Mouse (Mus musculus): ENCODE data around the gene Nacc2. TPM values are rescaled to one million over a fixed set of nuclear protein-coding genes. Genes with fewer than 3 reads are reported as not detected.

Nacc2 gene
- 10 to 100 TPM; 64.5 to 75.9 TPM for total RNA-seq (2021)
- long read RNA-seq, experiment 1, full-length matches to known transcripts, result 113 of 164 reads
- long read RNA-seq, experiment 1, partial matches to known transcripts, result 10 of 164 reads
- long read RNA-seq, experiment 1, other reads (novel, unspliced or antisense), result 41 of 164 reads
- long read RNA-seq, experiment 2, full-length matches to known transcripts, result 113 of 165 reads
- long read RNA-seq, experiment 2, partial matches to known transcripts, result 11 of 165 reads
- long read RNA-seq, experiment 2, other reads (novel, unspliced or antisense), result 41 of 165 reads

GRCm38 (mm10) chr2:26123079-26123648 is at the start of gene Nacc2:
Gene Nacc2, minus strand, starts transcription at chr2:26123220.
- TF ChIP-seq CTCF (IDR thresholded peaks at IDR 0.05), result no peak
- intact Hi-C loops (cut with DNase I), result no loop called here
- peak within 1 kb of the TSS; percentile 73 for H3K27ac ChIP-seq
- DNase-seq (ENCODE audit: extremely low spot score in 1 of 2, low spot score in 2 of 2), result no peak
- H3K4me3 ChIP-seq, result peak within 1 kb of the TSS; percentile 58

GRCm38 (mm10) chr2:26172166-26172565 is 49.1 kb upstream of the Nacc2 start:
- no peak overlapping the region for H3K4me3 ChIP-seq
- H3K27ac ChIP-seq, result no peak overlapping the region
- TF ChIP-seq CTCF (IDR thresholded peaks at IDR 0.05), result no peak
- intact Hi-C loops (cut with DNase I), result no loop called here
- no peak for DNase-seq (ENCODE audit: extremely low spot score in 1 of 2, low spot score in 2 of 2)

GRCm38 (mm10) chr2:26170376-26170775 is 47.4 kb upstream of the Nacc2 start:
- H3K4me3 ChIP-seq, result no peak overlapping the region
- intact Hi-C loops (cut with DNase I), result no loop called here
- DNase-seq (ENCODE audit: extremely low spot score in 1 of 2, low spot score in 2 of 2), result no peak
- H3K27ac ChIP-seq, result no peak overlapping the region
- no peak for TF ChIP-seq CTCF (IDR thresholded peaks at IDR 0.05)

- no peak for DNase-seq (ENCODE audit: extremely low spot score in 1 of 2, low spot score in 2 of 2)
- intact Hi-C loops (cut with DNase I), result no loop called here
- no peak overlapping the region for H3K4me3 ChIP-seq
- TF ChIP-seq CTCF (IDR thresholded peaks at IDR 0.05), result no peak
- no peak overlapping the region for H3K27ac ChIP-seq
Observed at GRCm38 (mm10) chr2:26168843-26169579, 46.0 kb upstream of the Nacc2 start.

- Histone ChIP-seq H3K4me3 (no peak overlapping the region), H3K27ac (no peak overlapping the region)
- no peak for TF ChIP-seq CTCF (IDR thresholded peaks at IDR 0.05)
- intact Hi-C loops (cut with DNase I), result no loop called here
- no peak for DNase-seq (ENCODE audit: extremely low spot score in 1 of 2, low spot score in 2 of 2)
Observed at GRCm38 (mm10) chr2:26166890-26167289, 43.9 kb upstream of the Nacc2 start.

- no peak for DNase-seq (ENCODE audit: extremely low spot score in 1 of 2, low spot score in 2 of 2)
- TF ChIP-seq CTCF (IDR thresholded peaks at IDR 0.05), result no peak
- no peak overlapping the region for H3K27ac ChIP-seq
- H3K4me3 ChIP-seq, result no peak overlapping the region
- intact Hi-C loops (cut with DNase I), result loop anchor here (10.0 kb wide), 1 partner anchor 407 kb away; no protein-coding TSS in a partner anchor
Observed at GRCm38 (mm10) chr2:26158064-26158463, 35.0 kb upstream of the Nacc2 start.

GRCm38 (mm10) chr2:26156191-26156977 is 33.4 kb upstream of the Nacc2 start:
- intact Hi-C loops (cut with DNase I), result loop anchor here (10.0 kb wide), 1 partner anchor 408 kb away; no protein-coding TSS in a partner anchor
- no peak overlapping the region for H3K27ac ChIP-seq

GRCm38 (mm10) chr2:26155737-26156136 is 32.7 kb upstream of the Nacc2 start:
- TF ChIP-seq CTCF (IDR thresholded peaks at IDR 0.05), result no peak
- DNase-seq (ENCODE audit: extremely low spot score in 1 of 2, low spot score in 2 of 2), result no peak
- Histone ChIP-seq H3K27ac (no peak overlapping the region), H3K4me3 (no peak overlapping the region)
- intact Hi-C loops (cut with DNase I), result loop anchor here (10.0 kb wide), 1 partner anchor 409 kb away; no protein-coding TSS in a partner anchor

More at GRCm38 (mm10) chr2:26156191-26156977, 33.4 kb upstream of the Nacc2 start:
- TF ChIP-seq CTCF (IDR thresholded peaks at IDR 0.05), result no peak
- H3K4me3 ChIP-seq, result no peak overlapping the region
- no peak for DNase-seq (ENCODE audit: extremely low spot score in 1 of 2, low spot score in 2 of 2)

GRCm38 (mm10) chr2:26154586-26154985 is 31.6 kb upstream of the Nacc2 start:
- intact Hi-C loops (cut with DNase I), result loop anchor here (1.0 to 10.0 kb wide), 3 partner anchors 73 to 410 kb away; no protein-coding TSS in a partner anchor
- no peak for TF ChIP-seq CTCF (IDR thresholded peaks at IDR 0.05)
- no peak overlapping the region for H3K4me3 ChIP-seq
- no peak overlapping the region for H3K27ac ChIP-seq
- no peak for DNase-seq (ENCODE audit: extremely low spot score in 1 of 2, low spot score in 2 of 2)

GRCm38 (mm10) chr2:26153909-26154340 is 30.9 kb upstream of the Nacc2 start:
- TF ChIP-seq CTCF (IDR thresholded peaks at IDR 0.05), result peak; percentile 87
- H3K4me3 ChIP-seq, result no peak overlapping the region
- intact Hi-C loops (cut with DNase I), result loop anchor here (1.0 to 10.0 kb wide), 3 partner anchors 73 to 411 kb away; no protein-coding TSS in a partner anchor
- peak in 1 of 2 experiments; percentile 34 for DNase-seq (ENCODE audit: extremely low spot score in 1 of 2, low spot score in 2 of 2)
- H3K27ac ChIP-seq, result no peak overlapping the region

- intact Hi-C loops (cut with DNase I), result loop anchor here (10.0 kb wide), 1 partner anchor 412 kb away; no protein-coding TSS in a partner anchor
- peak; percentile 53 for TF ChIP-seq CTCF (IDR thresholded peaks at IDR 0.05)
- Histone ChIP-seq H3K27ac (no peak overlapping the region), H3K4me3 (no peak overlapping the region)
- DNase-seq (ENCODE audit: extremely low spot score in 1 of 2, low spot score in 2 of 2), result no peak
Observed at GRCm38 (mm10) chr2:26153295-26153694, 30.3 kb upstream of the Nacc2 start.
